Mouse (Mus musculus) midbrain, postnatal 0 days (tissue): ENCODE data around the gene Csnk1d. TPM values are rescaled to one million over a fixed set of nuclear protein-coding genes. Genes with fewer than 3 reads are reported as not detected.

Experiments used
- ATAC-seq: fragments of 200-750 bp; cut with Nextera tagmentation; 2 replicates; pipeline ENCODE4 v1.8.0; 2017; ENCODE audit warnings: moderate number of reproducible peaks, mild to moderate bottlenecking, moderate TSS enrichment, moderate library complexity; ENCODE audit not compliant: low FRiP score
- DNase-seq: peaks from one replicate; pipeline ENCODE4 v3.0.0-alpha.2; 2015; ENCODE audit warnings: low spot score
- H3K27ac ChIP-seq: fragments of 300-500 bp; sonication (generic); 2 replicates; pipeline ENCODE4 v1.5.1; 2014; ENCODE audit warnings: low read depth, mild to moderate bottlenecking, low read length, mixed read lengths
- H3K27me3 ChIP-seq: fragments of 300-500 bp; sonication (generic); 2 replicates; pipeline ENCODE4 v1.6.1; 2014; ENCODE audit warnings: low read length, control low read depth, mixed read lengths; ENCODE audit not compliant: insufficient read depth
- H3K36me3 ChIP-seq: fragments of 300-500 bp; sonication (generic); 2 replicates; pipeline ENCODE4 v1.6.1; 2014; ENCODE audit warnings: low read length, control low read depth, mixed read lengths; ENCODE audit not compliant: insufficient read depth
- H3K4me1 ChIP-seq: fragments of 300-500 bp; sonication (generic); 2 replicates; pipeline ENCODE4 v1.6.1; 2014; ENCODE audit warnings: mild to moderate bottlenecking, control low read depth, antibody characterized with exemption, low read length, mixed read lengths; ENCODE audit not compliant: insufficient read depth
- H3K4me2 ChIP-seq: fragments of 300-500 bp; sonication (generic); 2 replicates; pipeline ENCODE4 v1.6.1; 2014; ENCODE audit warnings: low read depth, mild to moderate bottlenecking, low read length, mixed read lengths; ENCODE audit not compliant: poor library complexity, severe bottlenecking
- H3K4me3 ChIP-seq: fragments of 300-500 bp; sonication (generic); 2 replicates; pipeline ENCODE4 v1.5.1; 2014; ENCODE audit warnings: low read depth, mild to moderate bottlenecking, low read length, moderate library complexity
- H3K9ac ChIP-seq: fragments of 300-500 bp; sonication (generic); replicated peaks from 2 replicates; pipeline ENCODE4 v1.6.1; 2014; ENCODE audit warnings: mild to moderate bottlenecking, low read length, moderate library complexity, mixed read lengths; ENCODE audit not compliant: poor library complexity, severe bottlenecking
- H3K9me3 ChIP-seq: fragments of 300-500 bp; sonication (generic); 2 replicates; pipeline ENCODE4 v1.6.1; 2016; ENCODE audit warnings: low read length, control low read depth
- CTCF ChIP-seq: IDR thresholded peaks from 2 replicates; pipeline ENCODE4 v1.5.1; 2016; ENCODE audit warnings: antibody characterized with exemption, mild to moderate bottlenecking
- WGBS: fragments of 180-500 bp; shearing (Covaris S2); extraction: QIAGEN DNeasy Blood & Tissue Kit; methylation state at CpG from one replicate; pipeline ENCODE4 v1.1.7; 2014; 5-methylcytosine and 5-hydroxymethylcytosine counted together
- polyA plus RNA-seq: library from polyadenylated mRNA; unstranded; fragments of >200 nt; fragmentation: Nextera tagmentation; extraction: Ambion mirVana; gene quantifications from 2 replicates; pipeline ENCODE4 v1.2.1, GENCODE M21; 2015
- total RNA-seq: library from RNA; depleted of rRNA; stranded (reverse); fragments of >200 nt; gene quantifications from 2 replicates; pipeline ENCODE4 v1.2.3, GENCODE M21; 2014

The Csnk1d gene
- total and polyA plus RNA-seq, 2 experiments from 2014 or later: 115 to 116 TPM

GRCm38 (mm10) chr11:120965587-120965986 lies 25.5 kb downstream of the Csnk1d start:
- no peak overlapping the region for H3K9ac ChIP-seq
- no peak for ATAC-seq
- no peak for TF ChIP-seq CTCF
- H3K27me3 ChIP-seq: no peaks in the 10 kb centered on the region
- H3K36me3 ChIP-seq: peaks cover 84% of the 10 kb centered on the region
- H3K27ac ChIP-seq: no peak overlapping the region
- H3K4me2 ChIP-seq: no peak overlapping the region
- H3K9me3 ChIP-seq: no peaks in the 10 kb centered on the region
- whole genome bisulfite sequencing: 80% methylated on average over 4 of the region's 4 CpGs
- no peak overlapping the region for H3K4me3 ChIP-seq
- no peaks in the 10 kb centered on the region for H3K4me1 ChIP-seq
- DNase-seq: no peak

- Histone ChIP-seq H3K9me3 (no peaks in the 10 kb centered on the region), H3K4me1 (no peaks in the 10 kb centered on the region), H3K36me3 (peaks cover 77% of the 10 kb centered on the region), H3K4me3 (no peak overlapping the region), H3K4me2 (no peak overlapping the region), H3K9ac (no peak overlapping the region), H3K27me3 (no peaks in the 10 kb centered on the region), H3K27ac (no peak overlapping the region)
- no peak for TF ChIP-seq CTCF
- WGBS: 63% methylated on average over 10 of the region's 10 CpGs
- peak; percentile 25 for DNase-seq
- ATAC-seq: no peak
Measured at GRCm38 (mm10) chr11:120964195-120965157, 26.7 kb downstream of the Csnk1d start.

GRCm38 (mm10) chr11:120962909-120963308 lies 28.2 kb downstream of the Csnk1d start:
- no peak for TF ChIP-seq CTCF
- DNase-seq (no peak), ATAC-seq (no peak)
- no peak overlapping the region for H3K4me3 ChIP-seq
- H3K4me1 ChIP-seq: no peaks in the 10 kb centered on the region
- H3K4me2 ChIP-seq: no peak overlapping the region
- no peaks in the 10 kb centered on the region for H3K27me3 ChIP-seq
- H3K36me3 ChIP-seq: peaks cover 70% of the 10 kb centered on the region
- WGBS: 86% methylated on average over 7 of the region's 7 CpGs
- H3K9me3 ChIP-seq: no peaks in the 10 kb centered on the region
- H3K27ac ChIP-seq: no peak overlapping the region
- H3K9ac ChIP-seq: no peak overlapping the region

- no peak for DNase-seq
- Histone ChIP-seq H3K4me2 (no peak overlapping the region), H3K9me3 (no peaks in the 10 kb centered on the region), H3K4me3 (no peak overlapping the region), H3K4me1 (no peaks in the 10 kb centered on the region), H3K27me3 (no peaks in the 10 kb centered on the region), H3K9ac (no peak overlapping the region), H3K27ac (no peak overlapping the region), H3K36me3 (peaks cover 69% of the 10 kb centered on the region)
- TF ChIP-seq CTCF: no peak
- no peak for ATAC-seq
- 93% methylated on average over 13 of the region's 13 CpGs for WGBS
Measured at GRCm38 (mm10) chr11:120962050-120962771, 28.9 kb downstream of the Csnk1d start.

- 86% methylated on average over 7 of the region's 7 CpGs for WGBS
- no peaks in the 10 kb centered on the region for H3K4me1 ChIP-seq
- no peak overlapping the region for H3K4me2 ChIP-seq
- no peak for TF ChIP-seq CTCF
- H3K9ac ChIP-seq: no peak overlapping the region
- ATAC-seq (no peak), DNase-seq (no peak)
- no peak overlapping the region for H3K4me3 ChIP-seq
- H3K27me3 ChIP-seq: no peaks in the 10 kb centered on the region
- no peaks in the 10 kb centered on the region for H3K9me3 ChIP-seq
- no peak overlapping the region for H3K27ac ChIP-seq
- peaks cover 67% of the 10 kb centered on the region for H3K36me3 ChIP-seq
Measured at GRCm38 (mm10) chr11:120961594-120961993, 29.5 kb downstream of the Csnk1d start.

GRCm38 (mm10) chr11:120960248-120960647 lies 30.9 kb downstream of the Csnk1d start:
- no peak for DNase-seq
- ATAC-seq: no peak
- no peak for TF ChIP-seq CTCF
- Histone ChIP-seq H3K4me1 (no peaks in the 10 kb centered on the region), H3K27ac (no peak overlapping the region), H3K27me3 (no peaks in the 10 kb centered on the region), H3K4me3 (no peak overlapping the region), H3K9me3 (no peaks in the 10 kb centered on the region), H3K36me3 (peaks cover 63% of the 10 kb centered on the region), H3K4me2 (no peak overlapping the region), H3K9ac (no peak overlapping the region)
- WGBS: 79% methylated on average over 1 of the region's 1 CpGs
